Mouse (Mus musculus): Measurements from ENCODE around the gene Gbf1. TPM values are rescaled to one million over a fixed set of nuclear protein-coding genes. Genes with fewer than 3 reads are reported as not detected.
"Not testable (repeated sequence)": the region's sequence is repeated elsewhere in the genome, so short reads cannot be mapped to it uniquely, and the experiment has no call there.

Gbf1 gene
- total and polyA plus RNA-seq, 3 experiments = 33.4 to 292 (median 111) TPM

- H3K27me3 ChIP-seq (ENCODE audit: insufficient read depth, low read length) = no peaks in the 10 kb centered on the region
- H3K4me1 ChIP-seq (ENCODE audit: insufficient read depth, low read depth, low read length) = no peaks in the 10 kb centered on the region
- DNase-seq (ENCODE audit: low spot score) (no peak), ATAC-seq (ENCODE audit: extremely low read depth, insufficient number of reproducible peaks, low FRiP score, poor library complexity, severe bottlenecking) (no peak)
- TF ChIP-seq TAL1 (conservative IDR thresholded peaks at IDR 0.05; ENCODE audit: low read depth, low read length) = no peak
- H3K9me3 ChIP-seq (replicated peaks) = no peaks in the 10 kb centered on the region
- H3K4me3 ChIP-seq (ENCODE audit: low read depth, low read length) = no peak overlapping the region
- peaks cover 5% of the 10 kb centered on the region for H3K36me3 ChIP-seq (replicated peaks)
Measured at GRCm38 (mm10) chr19:46205680-46206079, 53.4 kb downstream of the Gbf1 start.

GRCm38 (mm10) chr19:46210951-46211350, 58.6 kb downstream of the Gbf1 start:
- no peak for TF ChIP-seq TAL1 (conservative IDR thresholded peaks at IDR 0.05; ENCODE audit: low read depth, low read length)
- TF ChIP-seq GATA1 (IDR thresholded peaks at IDR 0.05; ENCODE audit: borderline replicate concordance, low read length) = no peak
- no peak for TF ChIP-seq CTCF (IDR thresholded peaks at IDR 0.05; ENCODE audit: low read depth, low read length)
- no peak for TF ChIP-seq GATA2 (IDR thresholded peaks at IDR 0.05; ENCODE audit: borderline replicate concordance, low read depth, low read length)
- no peak for TF ChIP-seq POLR2AphosphoS5 (IDR thresholded peaks at IDR 0.05; ENCODE audit: insufficient replicate concordance, low read depth, low read length)
- Histone ChIP-seq H3K36me3 (replicated peaks) (peaks cover 10% of the 10 kb centered on the region), H3K4me1 (ENCODE audit: insufficient read depth, low read depth, low read length) (no peaks in the 10 kb centered on the region), H3K27me3 (ENCODE audit: insufficient read depth, low read length) (no peaks in the 10 kb centered on the region), H3K9me3 (replicated peaks) (no peaks in the 10 kb centered on the region), H3K4me3 (ENCODE audit: low read depth, low read length) (no peak overlapping the region)
- no peak for DNase-seq (ENCODE audit: low spot score)
- no peak for ATAC-seq (ENCODE audit: extremely low read depth, insufficient number of reproducible peaks, low FRiP score, poor library complexity, severe bottlenecking)

- no peaks in the 10 kb centered on the region for H3K27me3 ChIP-seq (ENCODE audit: insufficient read depth, low read length)
- DNase-seq (ENCODE audit: low spot score) (no peak), ATAC-seq (ENCODE audit: extremely low read depth, insufficient number of reproducible peaks, low FRiP score, poor library complexity, severe bottlenecking) (no peak)
- H3K4me1 ChIP-seq (ENCODE audit: insufficient read depth, low read depth, low read length) = no peaks in the 10 kb centered on the region
- H3K4me3 ChIP-seq (ENCODE audit: low read depth, low read length) = no peak overlapping the region
- no peaks in the 10 kb centered on the region for H3K9me3 ChIP-seq (replicated peaks)
- H3K36me3 ChIP-seq (replicated peaks) = peaks cover 7% of the 10 kb centered on the region
- TF ChIP-seq TAL1 (conservative IDR thresholded peaks at IDR 0.05; ENCODE audit: low read depth, low read length) (no peak), CTCF (IDR thresholded peaks at IDR 0.05; ENCODE audit: low read depth, low read length) (no peak), POLR2AphosphoS5 (IDR thresholded peaks at IDR 0.05; ENCODE audit: insufficient replicate concordance, low read depth, low read length) (no peak), GATA1 (IDR thresholded peaks at IDR 0.05; ENCODE audit: borderline replicate concordance, low read length) (no peak), GATA2 (IDR thresholded peaks at IDR 0.05; ENCODE audit: borderline replicate concordance, low read depth, low read length) (no peak)
Measured at GRCm38 (mm10) chr19:46214541-46214940, 62.2 kb downstream of the Gbf1 start.

GRCm38 (mm10) chr19:46215401-46215800, 63.1 kb downstream of the Gbf1 start:
- Histone ChIP-seq H3K4me1 (ENCODE audit: insufficient read depth, low read depth, low read length) (no peaks in the 10 kb centered on the region), H3K27me3 (ENCODE audit: insufficient read depth, low read length) (no peaks in the 10 kb centered on the region), H3K36me3 (replicated peaks) (peaks cover 7% of the 10 kb centered on the region), H3K4me3 (ENCODE audit: low read depth, low read length) (no peak overlapping the region), H3K9me3 (replicated peaks) (no peaks in the 10 kb centered on the region)
- DNase-seq (ENCODE audit: low spot score) = no peak
- ATAC-seq (ENCODE audit: extremely low read depth, insufficient number of reproducible peaks, low FRiP score, poor library complexity, severe bottlenecking) = no peak
- TF ChIP-seq GATA1 (IDR thresholded peaks at IDR 0.05; ENCODE audit: borderline replicate concordance, low read length) = no peak
- TF ChIP-seq GATA2 (IDR thresholded peaks at IDR 0.05; ENCODE audit: borderline replicate concordance, low read depth, low read length) = no peak
- TF ChIP-seq CTCF (IDR thresholded peaks at IDR 0.05; ENCODE audit: low read depth, low read length) = no peak
- no peak for TF ChIP-seq TAL1 (conservative IDR thresholded peaks at IDR 0.05; ENCODE audit: low read depth, low read length)
- no peak for TF ChIP-seq POLR2AphosphoS5 (IDR thresholded peaks at IDR 0.05; ENCODE audit: insufficient replicate concordance, low read depth, low read length)

- no peak for DNase-seq (ENCODE audit: low spot score)
- Histone ChIP-seq H3K27me3 (ENCODE audit: insufficient read depth, low read length) (no peaks in the 10 kb centered on the region), H3K9me3 (replicated peaks) (no peaks in the 10 kb centered on the region), H3K36me3 (replicated peaks) (peaks cover 7% of the 10 kb centered on the region), H3K4me1 (ENCODE audit: insufficient read depth, low read depth, low read length) (no peaks in the 10 kb centered on the region), H3K4me3 (ENCODE audit: low read depth, low read length) (no peak overlapping the region)
- ATAC-seq (ENCODE audit: extremely low read depth, insufficient number of reproducible peaks, low FRiP score, poor library complexity, severe bottlenecking) = no peak
- TF ChIP-seq POLR2AphosphoS5 (IDR thresholded peaks at IDR 0.05; ENCODE audit: insufficient replicate concordance, low read depth, low read length) = no peak
- TF ChIP-seq GATA2 (IDR thresholded peaks at IDR 0.05; ENCODE audit: borderline replicate concordance, low read depth, low read length) = no peak
Measured at GRCm38 (mm10) chr19:46216716-46217115, 64.4 kb downstream of the Gbf1 start.

GRCm38 (mm10) chr19:46217347-46217746, 65.0 kb downstream of the Gbf1 start:
- H3K27me3 ChIP-seq (ENCODE audit: insufficient read depth, low read length); H3K9me3 ChIP-seq (replicated peaks); ATAC-seq (ENCODE audit: extremely low read depth, insufficient number of reproducible peaks, low FRiP score, poor library complexity, severe bottlenecking); H3K4me1 ChIP-seq (ENCODE audit: insufficient read depth, low read depth, low read length); DNase-seq (ENCODE audit: low spot score); H3K36me3 ChIP-seq (replicated peaks); H3K4me3 ChIP-seq (ENCODE audit: low read depth, low read length): not testable (repeated sequence)

- H3K27me3 ChIP-seq (ENCODE audit: insufficient read depth, low read length) = no peaks in the 10 kb centered on the region
- DNase-seq (ENCODE audit: low spot score) = no peak
Measured at GRCm38 (mm10) chr19:46220116-46220515, 67.8 kb downstream of the Gbf1 start.

More at GRCm38 (mm10) chr19:46220116-46220515, 67.8 kb downstream of the Gbf1 start:
- H3K9me3 ChIP-seq (replicated peaks) = no peaks in the 10 kb centered on the region
- no peak for ATAC-seq (ENCODE audit: extremely low read depth, insufficient number of reproducible peaks, low FRiP score, poor library complexity, severe bottlenecking)
- H3K36me3 ChIP-seq (replicated peaks) = peaks cover 6% of the 10 kb centered on the region
- no peak overlapping the region for H3K4me3 ChIP-seq (ENCODE audit: low read depth, low read length)
- no peaks in the 10 kb centered on the region for H3K4me1 ChIP-seq (ENCODE audit: insufficient read depth, low read depth, low read length)
- TF ChIP-seq GATA2 (IDR thresholded peaks at IDR 0.05; ENCODE audit: borderline replicate concordance, low read depth, low read length) = no peak
- TF ChIP-seq TAL1 (conservative IDR thresholded peaks at IDR 0.05; ENCODE audit: low read depth, low read length) = no peak
- no peak for TF ChIP-seq CTCF (IDR thresholded peaks at IDR 0.05; ENCODE audit: low read depth, low read length)

All from G1E (cell line).